Mouse (Mus musculus): Measurements from ENCODE around the gene Ccdc14.
"Not testable (repeated sequence)": the region's sequence is repeated elsewhere in the genome, so short reads cannot be mapped to it uniquely, and the experiment has no call there.

The Ccdc14 gene

DNA sequence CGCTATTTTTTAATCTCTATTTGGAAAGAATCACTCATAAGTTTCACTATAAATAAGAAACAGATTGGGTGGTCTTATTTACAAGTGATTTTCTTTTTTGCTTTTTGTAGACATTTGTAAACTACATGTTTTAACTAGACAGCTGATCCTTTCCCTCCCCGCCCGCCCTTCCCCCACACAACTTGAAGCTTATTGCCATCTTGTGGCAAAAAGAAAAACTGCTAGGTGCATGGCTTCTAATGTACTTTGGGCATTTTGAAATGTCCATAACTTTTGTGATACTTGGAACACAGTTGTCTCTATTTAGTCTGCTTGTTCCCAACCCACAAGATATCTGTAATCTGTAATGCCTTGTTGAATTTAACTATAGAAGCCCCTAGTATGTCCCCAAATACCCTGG lies 21.1 kb downstream of the Ccdc14 start:
- peak; percentile 41 for DNase-seq (ENCODE audit: inconsistent ontology term)

DNA sequence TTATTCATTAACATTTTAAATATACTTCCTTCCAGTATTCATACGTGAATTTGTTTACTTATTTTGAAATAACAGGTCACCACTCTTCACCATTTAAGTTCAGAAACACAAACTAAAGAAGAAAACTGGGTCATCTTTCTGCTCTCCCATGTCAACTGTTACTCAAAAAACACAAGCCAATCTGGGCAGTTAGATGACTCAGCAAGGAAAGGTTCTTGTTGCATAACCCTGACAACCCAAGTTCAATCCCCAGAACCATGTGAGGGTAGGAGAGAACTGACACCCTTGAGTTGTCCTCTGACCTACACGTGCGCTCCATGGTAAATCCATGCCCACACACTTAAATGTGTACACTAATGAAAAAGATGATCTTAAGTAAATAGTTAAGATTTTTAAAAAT lies 34.7 kb downstream of the Ccdc14 start:
- no peak for DNase-seq (ENCODE audit: inconsistent ontology term)

DNA sequence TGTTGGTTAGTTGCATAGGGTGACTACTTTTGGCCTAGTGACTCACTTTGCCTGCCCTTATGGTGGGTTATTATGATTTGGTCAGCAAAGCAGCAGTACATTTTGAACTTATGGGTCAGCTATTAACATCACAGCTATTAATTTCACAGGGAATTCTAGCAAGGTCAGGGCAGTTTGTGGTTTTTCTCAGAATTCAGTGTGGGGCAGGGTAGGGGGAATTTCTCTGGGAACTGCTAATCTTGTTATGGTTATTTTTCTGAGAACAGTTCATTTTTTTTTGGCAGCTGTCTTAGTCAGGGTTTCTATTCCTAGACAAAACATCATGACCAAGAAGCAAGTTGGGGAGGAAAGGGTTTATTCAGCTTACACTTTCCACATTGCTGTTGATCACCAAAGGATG lies 38.2 kb downstream of the Ccdc14 start:
- DNase-seq (ENCODE audit: inconsistent ontology term), result not testable (repeated sequence)

DNA sequence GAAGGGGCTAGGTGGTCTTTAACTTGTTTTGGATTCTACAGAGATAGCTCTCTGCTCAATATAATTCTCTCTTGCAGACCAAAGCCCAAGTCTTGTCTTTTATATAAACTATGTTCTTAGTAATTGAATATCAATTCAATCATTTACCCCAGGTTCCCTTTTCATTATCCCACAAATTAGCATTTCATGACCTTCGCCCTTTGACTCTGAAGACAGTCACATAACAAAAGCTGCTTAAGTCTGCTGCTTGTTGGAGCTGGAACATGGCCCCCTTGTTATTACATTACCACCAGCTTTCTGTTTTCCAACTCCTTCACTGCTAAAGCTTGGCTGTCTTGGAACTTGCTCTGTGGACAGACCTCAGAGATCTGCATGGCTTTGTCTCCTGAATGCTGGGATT lies 39.0 kb downstream of the Ccdc14 start:
- DNase-seq (ENCODE audit: inconsistent ontology term), result no peak

DNA sequence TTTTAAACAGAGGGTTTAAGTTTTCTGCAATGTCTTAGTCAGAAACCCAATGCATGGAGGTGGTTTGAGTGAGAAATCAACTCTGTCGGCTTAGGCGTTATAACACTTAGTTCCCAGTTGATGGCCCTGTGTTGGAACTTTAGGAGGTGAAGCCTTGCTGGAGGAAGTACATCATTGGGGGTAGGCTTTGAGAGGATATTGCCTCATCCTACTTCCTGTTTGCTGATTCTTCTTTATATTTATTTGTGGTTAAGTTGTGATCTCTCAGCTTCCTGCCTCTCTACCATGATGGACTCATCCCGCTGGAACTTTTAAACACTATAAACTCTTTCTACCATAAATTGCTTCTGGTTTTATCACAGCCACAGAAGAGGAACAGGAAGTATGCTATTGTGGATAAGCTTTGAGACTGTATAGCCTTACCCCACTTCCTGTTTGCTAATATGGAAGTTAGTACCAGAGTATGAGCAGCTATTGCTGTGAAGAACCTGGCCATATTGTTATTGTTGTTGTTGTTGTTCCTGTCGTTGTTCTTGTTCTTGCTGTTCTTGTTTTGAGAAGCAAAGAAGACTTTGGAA lies 48.3 kb downstream of the Ccdc14 start:
- no peak for DNase-seq (ENCODE audit: inconsistent ontology term)

DNA sequence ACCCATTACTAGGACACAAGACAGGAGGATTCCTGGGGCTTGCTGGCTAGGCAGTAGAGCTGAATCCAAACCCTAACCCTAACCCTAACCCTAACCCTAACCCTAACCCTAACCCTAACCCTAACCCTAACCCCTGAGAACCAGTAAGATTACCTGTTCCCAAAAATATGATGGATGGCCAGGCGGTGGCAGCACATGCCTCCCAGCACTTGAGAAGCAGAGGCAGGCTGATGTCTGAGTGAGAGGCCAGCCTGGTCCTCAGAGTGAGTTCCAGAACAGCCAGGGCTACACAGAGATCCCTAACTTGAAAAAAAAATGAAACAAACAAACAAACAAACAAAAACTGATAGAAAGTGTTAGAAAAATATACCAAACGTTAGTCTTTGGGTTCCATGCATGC lies 52.5 kb downstream of the Ccdc14 start:
- DNase-seq (ENCODE audit: inconsistent ontology term), result no peak

DNA sequence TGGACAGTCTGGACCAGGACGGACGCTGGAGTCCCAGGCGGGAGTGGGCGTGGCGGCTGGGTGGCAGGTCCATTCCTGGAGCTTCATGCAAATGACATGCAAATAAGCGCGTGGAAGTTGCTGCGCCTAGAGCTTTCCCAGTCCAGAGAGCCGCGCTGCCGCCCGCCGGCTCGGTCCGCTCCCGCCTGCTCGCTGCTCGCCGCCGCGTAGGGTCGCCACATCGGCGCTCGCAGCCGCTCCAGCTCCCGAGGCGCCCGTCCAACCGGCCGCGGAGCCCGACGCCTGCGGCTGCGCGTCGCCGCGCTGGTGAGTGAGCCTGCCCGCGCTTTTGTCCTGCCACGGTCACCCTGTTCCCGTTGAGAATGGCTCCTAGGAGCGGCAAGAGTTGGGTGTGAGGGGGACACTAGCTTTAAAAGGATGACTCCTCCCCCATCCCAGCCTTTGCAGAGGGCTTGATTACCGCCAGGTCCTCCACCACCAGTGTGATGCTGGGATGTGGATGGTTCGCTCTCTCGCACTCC lies 54.7 kb downstream of the Ccdc14 start, which contains the start of gene Mylk:
TSS of gene Mylk (plus strand) at position 146 of the 521 bp plus-strand sequence.
- DNase-seq (ENCODE audit: inconsistent ontology term), result peak; percentile 95

DNA sequence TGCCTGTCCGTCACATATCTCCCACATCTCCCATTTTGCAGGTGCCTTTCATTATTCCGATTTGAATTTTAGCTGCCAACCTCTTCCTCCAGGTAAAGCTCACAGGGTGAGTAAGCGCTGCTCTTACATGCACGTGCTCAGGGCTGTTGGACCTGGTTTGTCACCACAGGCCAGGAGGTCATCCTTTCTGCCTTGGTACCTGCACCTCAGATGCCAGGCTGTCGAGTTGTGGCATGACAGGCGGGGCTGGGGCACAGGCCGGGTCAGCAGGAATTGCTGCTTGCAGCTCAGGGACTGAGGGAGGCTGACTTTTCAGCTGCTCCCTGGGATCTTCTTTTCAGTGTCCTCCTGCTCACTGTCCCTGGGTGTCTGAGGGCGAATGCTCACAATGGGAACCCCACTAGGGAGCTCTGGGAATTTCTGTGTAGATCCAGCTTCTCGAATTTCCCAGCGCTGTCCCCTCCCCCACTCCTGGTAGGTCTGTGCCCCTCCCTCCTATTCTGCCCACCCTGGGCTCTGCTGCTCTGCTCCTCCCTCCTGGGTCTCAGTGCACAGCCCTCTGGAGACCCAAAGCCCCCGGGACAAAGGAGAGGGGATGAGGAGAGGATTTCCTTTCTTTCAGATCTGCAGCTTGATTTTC lies 57.8 kb downstream of the Ccdc14 start:
- DNase-seq (ENCODE audit: inconsistent ontology term), result no peak

DNA sequence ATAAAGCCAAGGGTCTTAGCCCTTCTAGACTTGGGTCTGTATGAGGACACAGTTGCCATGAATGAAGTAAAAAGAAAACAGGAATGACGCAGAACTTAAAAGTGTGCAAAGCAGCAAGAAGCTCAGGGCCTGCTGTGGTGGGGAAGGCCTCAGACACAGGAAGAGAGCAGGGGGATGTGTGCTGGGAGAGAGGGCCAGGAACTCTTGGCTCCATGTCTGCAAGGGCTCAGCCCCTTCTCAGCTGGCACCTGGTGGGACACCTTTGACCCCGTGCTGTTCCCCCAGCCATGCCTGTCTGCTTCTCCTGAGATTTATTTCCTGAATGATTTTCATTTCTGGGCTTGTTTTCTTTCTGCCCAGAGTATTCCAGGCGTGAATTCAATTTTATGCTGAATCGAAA lies 59.1 kb downstream of the Ccdc14 start:
- DNase-seq (ENCODE audit: inconsistent ontology term), result no peak

DNA sequence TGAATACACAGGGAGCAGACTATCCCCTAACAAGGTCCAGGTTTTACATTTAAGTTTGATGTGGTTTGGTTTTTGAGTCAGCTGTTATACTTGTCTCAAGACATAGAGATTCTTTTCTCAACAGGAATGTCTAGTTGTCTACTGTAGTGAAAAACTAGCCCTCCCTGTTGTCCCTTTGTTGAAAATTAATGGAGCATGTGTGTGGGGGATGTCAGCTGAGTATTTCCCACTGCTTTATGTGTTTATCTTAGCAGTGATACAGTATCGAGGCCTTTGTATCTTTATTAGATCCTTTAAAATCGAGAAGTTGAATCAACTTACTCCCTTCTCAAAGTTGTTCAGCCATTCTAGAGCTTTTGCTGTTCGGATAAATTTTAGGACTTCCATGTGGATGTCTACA lies 61.6 kb downstream of the Ccdc14 start:
- peak; percentile 67 for DNase-seq (ENCODE audit: inconsistent ontology term)

DNA sequence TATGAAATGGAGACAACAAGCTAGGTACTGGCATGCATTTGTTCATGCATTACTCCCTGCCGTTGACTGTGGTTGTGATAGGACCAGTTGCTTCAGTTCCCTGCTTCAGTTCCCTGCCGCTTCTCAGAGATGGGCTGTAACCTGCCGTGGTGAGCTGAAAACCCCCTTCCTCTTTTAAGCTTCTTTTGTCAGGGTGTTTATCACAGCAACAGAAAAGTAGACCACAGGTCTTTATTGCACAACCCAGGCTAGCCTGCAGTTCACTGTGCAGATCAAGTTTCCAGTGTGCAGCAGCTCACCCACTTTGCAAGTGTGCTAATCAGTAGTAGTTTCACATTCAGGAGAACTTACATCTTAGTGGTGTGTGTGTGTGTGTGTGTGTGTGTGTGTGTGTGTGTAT lies 62.6 kb downstream of the Ccdc14 start:
- DNase-seq (ENCODE audit: inconsistent ontology term), result no peak

DNA sequence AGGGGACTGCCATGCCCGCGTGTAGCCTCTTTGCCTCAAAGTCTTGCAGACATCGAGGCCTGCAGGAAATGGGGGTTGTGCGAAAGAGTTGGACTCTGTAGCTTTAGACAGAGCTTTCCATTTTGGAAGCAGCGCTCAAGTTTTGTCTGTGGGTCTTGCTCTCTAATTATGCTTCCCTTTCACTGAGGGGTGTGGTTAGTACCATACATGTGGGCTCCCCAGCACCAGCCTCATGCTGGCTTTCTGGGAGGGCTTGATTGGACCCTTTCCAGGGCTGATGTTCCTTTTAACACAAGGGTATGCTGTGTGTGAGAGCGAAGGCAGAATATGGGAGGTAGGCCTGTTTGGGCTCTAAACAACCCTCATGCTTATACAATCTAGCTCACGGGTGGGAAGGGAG lies 66.6 kb downstream of the Ccdc14 start:
- no peak for DNase-seq (ENCODE audit: inconsistent ontology term)

DNA sequence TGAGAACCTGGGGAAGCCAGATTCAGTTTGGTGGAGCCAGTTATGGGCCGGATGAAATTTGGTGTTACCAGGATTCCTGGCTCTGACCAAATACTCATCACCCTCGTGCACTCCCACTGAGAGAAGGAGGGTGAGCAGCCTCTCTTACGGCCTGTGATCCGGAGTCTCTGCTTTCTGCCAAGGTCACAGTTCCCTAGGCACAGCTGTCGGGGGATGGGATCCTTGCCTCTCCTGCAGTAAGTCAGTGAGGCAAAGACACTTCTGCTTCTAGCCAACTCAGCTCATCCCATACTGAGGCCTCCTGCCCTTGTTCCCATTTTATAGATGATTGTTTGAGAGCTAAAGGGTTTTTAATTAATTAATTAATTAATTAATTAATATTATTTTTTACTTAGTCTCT lies 67.8 kb downstream of the Ccdc14 start:
- no peak for DNase-seq (ENCODE audit: inconsistent ontology term)

DNA sequence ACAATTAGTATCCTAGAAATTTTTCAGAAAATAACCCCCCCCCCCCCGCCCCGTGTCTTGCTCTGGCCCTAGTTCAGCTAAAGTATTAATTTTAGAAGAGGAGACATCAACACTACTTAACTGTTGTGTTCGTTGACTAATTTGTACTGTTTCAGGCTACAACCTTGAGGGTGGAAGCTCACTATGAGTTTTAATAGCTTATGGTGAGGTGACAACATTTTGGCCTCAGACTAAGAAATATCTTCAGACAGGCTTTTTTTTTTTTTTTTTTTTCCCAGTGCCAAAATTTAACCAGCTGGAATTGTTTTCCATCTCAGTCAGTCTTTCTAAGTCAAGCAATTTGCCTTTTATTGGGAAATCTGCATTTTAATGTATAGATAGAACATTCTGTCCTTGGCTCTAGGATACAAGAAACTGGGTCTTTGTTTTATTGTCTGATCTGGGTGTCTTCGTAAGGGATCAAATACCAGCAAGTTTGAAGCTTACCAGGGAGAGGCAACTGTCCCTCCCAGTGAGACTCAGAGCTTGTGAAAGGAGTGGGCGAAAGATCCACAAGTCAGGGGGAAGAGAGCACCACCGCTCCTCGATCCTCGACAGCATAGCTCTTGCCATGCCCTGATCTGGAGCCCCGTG lies 73.7 kb downstream of the Ccdc14 start:
- no peak for DNase-seq (ENCODE audit: inconsistent ontology term)

DNA sequence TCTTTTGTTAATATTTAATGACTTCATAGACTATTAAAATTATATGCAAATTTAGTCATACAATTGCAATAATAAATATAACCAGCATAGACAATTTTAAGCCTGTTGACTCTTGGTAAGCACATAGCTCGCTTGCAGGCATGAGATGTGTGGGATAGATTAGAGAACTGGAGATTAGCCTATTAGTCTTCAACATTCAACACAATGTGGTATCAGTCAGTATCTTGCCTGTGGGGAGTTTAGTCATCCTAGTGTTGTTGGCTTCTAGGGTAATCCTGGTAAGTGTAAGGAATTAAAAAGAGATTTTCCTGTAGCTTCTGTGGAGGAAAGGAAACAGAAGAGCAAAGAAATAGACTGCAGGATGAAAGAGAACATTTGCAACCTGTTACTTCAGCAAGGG lies 75.2 kb downstream of the Ccdc14 start:
- no peak for DNase-seq (ENCODE audit: inconsistent ontology term)

DNA sequence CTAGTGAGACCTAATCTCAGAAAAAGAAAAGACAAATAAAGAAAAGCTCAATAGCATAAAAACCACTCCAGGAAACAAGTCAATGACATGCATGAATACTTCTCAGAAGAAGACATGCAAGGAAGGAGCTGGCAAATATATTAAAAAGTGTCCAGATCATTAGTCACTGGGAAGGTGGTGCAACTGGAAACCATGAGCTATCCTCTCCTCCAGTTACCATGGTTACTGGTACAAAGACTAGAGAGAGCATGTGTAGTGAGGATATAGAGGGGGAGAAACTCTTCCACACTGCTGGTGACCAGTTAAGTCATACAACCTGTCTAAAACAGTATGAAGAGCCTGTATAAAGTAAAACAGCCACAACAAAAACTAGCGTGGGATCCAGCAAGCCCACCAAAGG lies 75.8 kb downstream of the Ccdc14 start:
- no peak for DNase-seq (ENCODE audit: inconsistent ontology term)

DNA sequence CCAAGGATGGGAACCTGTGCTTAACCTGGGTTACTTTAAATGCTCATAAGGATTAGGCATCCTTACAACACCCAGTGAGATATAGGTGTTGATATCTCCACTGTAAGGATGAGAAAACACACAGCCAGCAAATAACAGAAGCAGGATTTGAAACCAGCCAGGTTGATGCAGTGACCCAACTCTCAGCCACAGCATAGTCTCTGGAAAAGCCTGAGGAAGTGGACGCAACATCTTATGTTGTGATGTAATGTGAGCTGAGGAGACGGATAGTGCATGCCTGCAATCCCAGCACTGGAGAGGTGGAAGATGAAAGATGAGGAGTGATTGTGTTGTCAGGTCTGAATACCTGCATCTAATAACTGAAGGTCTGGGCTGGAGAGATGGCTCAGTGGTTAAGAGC lies 77.0 kb downstream of the Ccdc14 start:
- no peak for DNase-seq (ENCODE audit: inconsistent ontology term)

DNA sequence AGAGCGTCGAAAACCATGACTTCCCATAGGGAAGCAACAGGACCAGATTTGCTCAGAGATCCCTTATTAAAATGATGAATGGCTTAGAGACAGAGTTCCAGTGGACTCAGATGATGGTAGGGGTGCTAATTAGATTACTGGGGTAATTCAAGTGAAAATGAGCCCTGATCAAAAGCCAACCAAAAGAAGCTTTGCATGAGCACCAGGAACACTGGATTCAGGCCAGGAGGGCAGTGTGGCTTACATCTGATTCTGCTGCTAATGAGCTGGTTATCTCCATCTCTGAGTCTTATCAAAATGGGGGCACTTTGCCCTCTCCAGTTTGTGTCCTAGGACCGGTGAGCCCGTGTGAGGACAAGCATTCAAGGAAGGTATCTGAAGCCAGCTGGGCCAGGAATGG lies 78.0 kb downstream of the Ccdc14 start:
- DNase-seq (ENCODE audit: inconsistent ontology term), result no peak

DNA sequence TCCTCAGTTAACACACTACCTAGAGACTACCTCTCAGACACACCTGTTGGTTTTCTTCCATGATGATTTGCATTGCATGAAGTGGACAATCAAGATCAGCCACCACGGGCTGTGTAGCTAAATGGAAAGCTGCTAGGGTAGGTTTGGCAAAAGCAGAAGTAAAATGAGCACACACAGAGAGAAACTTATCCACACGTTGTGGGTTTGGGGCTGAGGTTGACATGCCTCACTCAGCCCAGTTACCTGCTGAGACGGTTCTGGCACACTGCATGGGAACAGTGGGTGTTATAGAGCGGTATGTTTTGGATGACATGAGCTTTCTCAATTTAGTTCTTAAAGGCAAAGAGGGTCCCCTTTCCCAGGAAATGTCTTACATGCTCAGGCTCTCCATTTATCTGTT lies 79.7 kb downstream of the Ccdc14 start:
- no peak for DNase-seq (ENCODE audit: inconsistent ontology term)

DNA sequence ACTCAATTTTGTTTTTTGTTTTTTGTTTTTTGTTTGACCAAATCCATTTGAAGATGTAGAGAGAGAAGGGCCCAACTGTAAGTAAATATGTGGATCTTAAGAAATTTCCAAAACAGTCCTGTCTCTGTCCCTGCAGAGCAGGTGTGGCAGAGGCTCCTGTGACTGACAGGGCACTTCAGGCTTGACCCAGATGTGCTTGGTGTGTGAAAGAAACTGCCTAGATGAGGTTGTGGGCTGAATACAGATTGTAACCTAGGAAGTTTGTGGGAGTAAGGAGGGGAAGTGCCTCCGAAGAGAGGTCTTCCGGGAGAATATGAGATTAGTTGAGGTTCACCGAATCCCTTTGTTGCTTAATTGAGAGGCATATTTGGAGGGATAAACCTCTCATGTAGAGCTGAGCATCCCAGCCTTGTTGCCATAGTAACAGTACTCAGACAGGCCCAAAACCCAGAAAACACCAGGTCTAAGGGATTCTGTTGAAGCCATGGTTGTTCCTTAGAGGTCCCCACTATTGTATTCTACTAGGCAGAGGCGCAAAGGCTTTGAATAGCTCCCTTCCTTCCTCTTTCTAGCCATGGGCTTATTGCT lies 82.1 kb downstream of the Ccdc14 start:
- peak; percentile 65 for DNase-seq (ENCODE audit: inconsistent ontology term)
